Mouse (Mus musculus) right cerebral cortex, adult 18-20 months (tissue): ENCODE measurements around the gene Sult2a5.

Experiments
- DNase-seq: peaks from one replicate; pipeline ENCODE4 v3.0.0; 2022; ENCODE audit warnings: mixed read lengths

Gene Sult2a5

GRCm38 (mm10) chr7:13623667-13624066, at the start of gene Sult2a5:
TSS of gene Sult2a5 (plus strand) at chr7:13623967.
- DNase-seq = no peak
